In the genomic region with DNA sequence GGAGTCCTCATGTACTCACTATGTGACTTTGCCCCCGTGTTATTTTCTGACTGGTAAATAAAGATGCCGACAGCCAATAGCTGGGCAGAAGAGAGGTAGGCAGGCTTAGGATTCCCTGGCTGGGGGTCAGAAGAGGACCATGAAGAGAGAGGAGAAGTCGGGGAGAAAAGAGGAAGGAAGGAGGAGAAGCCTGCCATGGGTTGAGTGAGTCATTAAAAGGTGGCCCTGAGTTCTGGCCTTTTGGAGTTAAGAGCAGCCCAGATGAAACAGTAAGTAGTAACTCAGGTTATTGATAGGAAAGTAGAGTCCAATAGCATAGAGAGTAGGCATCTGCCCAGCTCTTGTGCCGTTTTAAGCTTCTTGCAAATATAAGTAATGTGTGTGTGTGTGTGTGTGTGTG, we compare ENCODE assay signal across 22 mouse cellular contexts. TPM values are rescaled to one million over a fixed set of nuclear protein-coding genes. Genes with fewer than 3 reads are reported as not detected.
DNase-seq lines count a peak whose midpoint lies in the region; ATAC-seq and TF ChIP-seq lines count a peak whose summit lies in the region.
"Had no signal": no experiment of that assay in that cellular context is flagged by ENCODE, and none has a peak within 500 bp of the region (broad histone marks: within the 10 kb centered on the region; RNA-seq: fewer than 3 reads in every experiment).

No protein-coding gene starts in this region.

- ATAC-seq in G1E (ENCODE audit: extremely low read depth, insufficient number of reproducible peaks, low FRiP score, poor library complexity, severe bottlenecking), result peak; percentile 40
- ATAC-seq in common myeloid progenitor, adult 5-6 weeks (replicated peaks; ENCODE audit: low read depth, poor library complexity, severe bottlenecking), result peak; percentile 89
- ATAC-seq in megakaryocyte progenitor cell, adult 5-6 weeks (replicated peaks; ENCODE audit: poor library complexity), result peak; percentile 94
- ATAC-seq: CD4-positive, CD25-positive, alpha-beta regulatory T cell, adult 4 months; forebrain, embryonic 16.5 days; hindbrain, embryonic 16.5 days; inflammation-experienced regulatory T-cells, adult 6 months had no signal

- H3K4me3 ChIP-seq in G1E (ENCODE audit: low read depth, low read length), result no peak overlapping the region
- H3K4me3 ChIP-seq: embryonic facial prominence, embryonic 13.5 days; forebrain, embryonic 12.5 days; heart, embryonic 12.5 days; hindbrain, embryonic 12.5 days had no signal

- DNase-seq in 416B (ENCODE audit: low read depth) (peak; percentile 79), G1E (ENCODE audit: low spot score) (no peak)
- no peak for DNase-seq in left cerebral cortex, adult 11 months (ENCODE audit: low spot score)
- no peak for DNase-seq in embryo, embryonic 10.5 days (ENCODE audit: low spot score)
- DNase-seq: adrenal gland, adult 8-10 months; adrenal gland, postnatal 36 days; B cell, adult 2 months; cerebellum, adult 11 months; cerebellum, adult 8-10 months; cerebellum, postnatal 14 days; gastrocnemius, postnatal 10 days; heart, postnatal 36 days had no signal

- no peaks in the 10 kb centered on the region for H3K4me1 ChIP-seq in G1E (ENCODE audit: insufficient read depth, low read depth, low read length)
- H3K4me1 ChIP-seq: embryonic facial prominence, embryonic 13.5 days; forebrain, embryonic 12.5 days; heart, embryonic 12.5 days; hindbrain, embryonic 12.5 days had no signal

- peaks cover 11% of the 10 kb centered on the region for H3K36me3 ChIP-seq in G1E (replicated peaks)

- H3K9me3 ChIP-seq in G1E (replicated peaks), result no peaks in the 10 kb centered on the region
- H3K9me3 ChIP-seq: embryonic facial prominence, embryonic 13.5 days; forebrain, embryonic 12.5 days; heart, embryonic 12.5 days; hindbrain, embryonic 12.5 days had no signal

- no peak for TF ChIP-seq CTCF in G1E (IDR thresholded peaks at IDR 0.05; ENCODE audit: low read depth, low read length)

- H3K27me3 ChIP-seq in G1E (ENCODE audit: insufficient read depth, low read length), result peaks cover 5% of the 10 kb centered on the region
- H3K27me3 ChIP-seq: embryonic facial prominence, embryonic 13.5 days; forebrain, embryonic 12.5 days; heart, embryonic 12.5 days; hindbrain, embryonic 12.5 days had no signal

RNA-seq across cellular contexts. Expression of gene Slu7, which starts 17.8 kb away (rescaled TPM):
- total RNA-seq in G1E (2014; fragmentation: Nextera tagmentation), result 40.8 and 42.8 TPM in 2 replicates
- total RNA-seq in G1E (2017), result 55.4 and 63.1 TPM in 2 replicates
- 4.0 and 5.2 TPM in 2 replicates for polyA plus RNA-seq in G1E (2012)
- total RNA-seq in common myeloid progenitor, adult 5-6 weeks (2017), result 86.7 and 97.6 TPM in 2 replicates
- total RNA-seq in megakaryocyte progenitor cell, adult 5-6 weeks (2015), result 27.5 and 30.5 TPM in 2 replicates
- total RNA-seq in megakaryocyte progenitor cell, adult 5-6 weeks (2017), result 66.0 and 73.7 TPM in 2 replicates

RNA-seq across cellular contexts. Expression of gene C1qtnf2, which starts 22.8 kb away (rescaled TPM):
- total RNA-seq in G1E (2014; fragmentation: Nextera tagmentation), result not detected in 2 replicates
- not detected in 2 replicates for total RNA-seq in G1E (2017)
- not detected in 2 replicates for polyA plus RNA-seq in G1E (2012)
- not detected in 2 replicates for total RNA-seq in common myeloid progenitor, adult 5-6 weeks (2017)
- not detected in 2 replicates for total RNA-seq in megakaryocyte progenitor cell, adult 5-6 weeks (2015)
- not detected in 2 replicates for total RNA-seq in megakaryocyte progenitor cell, adult 5-6 weeks (2017)
- polyA plus RNA-seq: CD4-positive, CD25-positive, alpha-beta regulatory T cell, adult 4 months; inflammation-experienced regulatory T-cells, adult 6 months had no signal

RNA-seq across cellular contexts. Expression of gene Pttg1, which starts 25.3 kb away (rescaled TPM):
- 93.7 and 105 TPM in 2 replicates for total RNA-seq in G1E (2014; fragmentation: Nextera tagmentation)
- total RNA-seq in G1E (2017), result 60.1 and 63.5 TPM in 2 replicates
- polyA plus RNA-seq in G1E (2012), result 5.9 and 9.3 TPM in 2 replicates
- 35.1 and 48.4 TPM in 2 replicates for total RNA-seq in common myeloid progenitor, adult 5-6 weeks (2017)
- total RNA-seq in megakaryocyte progenitor cell, adult 5-6 weeks (2015), result 47.0 and 54.2 TPM in 2 replicates
- total RNA-seq in megakaryocyte progenitor cell, adult 5-6 weeks (2017), result 47.9 and 52.5 TPM in 2 replicates

Comparison
In these comparisons a context has a peak if more than half of its experiments do, and no peak if none do; other contexts are left out.
1. ATAC-seq: peak in every context shown above with its lines; median percentile 94 in megakaryocyte progenitor cell, adult 5-6 weeks; 89 in common myeloid progenitor, adult 5-6 weeks; 40 in G1E.